In the genomic region with DNA sequence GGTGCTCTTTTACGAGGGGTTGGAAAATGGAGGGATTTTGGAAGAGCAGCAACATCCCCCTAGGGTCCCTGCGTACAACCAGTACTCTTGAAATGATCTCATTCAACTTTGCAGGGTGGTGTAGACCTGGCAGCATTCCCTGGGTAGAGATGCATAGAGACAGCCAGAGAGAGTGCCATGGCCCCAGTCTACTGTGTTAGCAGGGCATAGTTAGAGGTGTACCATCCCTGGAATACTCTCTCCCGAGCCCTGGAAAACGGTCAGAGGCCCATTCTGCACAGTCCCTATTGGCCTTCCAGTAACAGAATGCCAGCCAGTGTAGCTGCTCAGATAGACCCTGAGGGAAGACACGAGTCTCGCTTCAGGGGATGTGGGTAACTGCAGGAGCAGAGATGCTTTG, we compare ENCODE assay signal across 9 mouse cellular contexts. TPM values are rescaled to one million over a fixed set of nuclear protein-coding genes. Genes with fewer than 3 reads are reported as not detected.
A peak's percentile ranks its signal among the peaks of the same experiment; 100 is the strongest.
DNase-seq lines count a peak whose midpoint lies in the region; ATAC-seq and TF ChIP-seq lines count a peak whose summit lies in the region.
"Had no signal": no experiment of that assay in that cellular context is flagged by ENCODE, and none has a peak within 500 bp of the region (broad histone marks: within the 10 kb centered on the region; RNA-seq: fewer than 3 reads in every experiment).

No protein-coding gene starts in this region.

- no peak for ATAC-seq in heart, embryonic 15.5 days (replicated peaks; ENCODE audit: insufficient number of reproducible peaks, insufficient read depth, low FRiP score, low read depth)
- peak; percentile 38 for ATAC-seq in hindbrain, embryonic 13.5 days (ENCODE audit: low FRiP score)
- ATAC-seq in midbrain, embryonic 13.5 days = peak; percentile 66

- no peaks in the 10 kb centered on the region for H3K36me3 ChIP-seq in heart, embryonic 15.5 days
- no peaks in the 10 kb centered on the region for H3K36me3 ChIP-seq in hindbrain, embryonic 13.5 days
- no peaks in the 10 kb centered on the region for H3K36me3 ChIP-seq in midbrain, embryonic 13.5 days

- peak overlapping the region; percentile 95; the same call in 1 of the 2 replicates for H3K27ac ChIP-seq in heart, embryonic 15.5 days
- no peak overlapping the region; the same call in 1 of the 2 replicates for H3K27ac ChIP-seq in cortical plate, adult 2 months (ENCODE audit: insufficient read depth, low read length)
- H3K27ac ChIP-seq in hindbrain, embryonic 13.5 days = peak overlapping the region; percentile 77
- no peak overlapping the region for H3K27ac ChIP-seq in midbrain, embryonic 13.5 days

- H3K4me3 ChIP-seq in heart, embryonic 15.5 days = peak overlapping the region; percentile 92
- H3K4me3 ChIP-seq in cortical plate, adult 2 months (ENCODE audit: insufficient read depth, low read length) = peak overlapping the region; percentile 49
- H3K4me3 ChIP-seq in hindbrain, embryonic 13.5 days = peak overlapping the region; percentile 73
- H3K4me3 ChIP-seq in midbrain, embryonic 13.5 days (replicated peaks) = peak overlapping the region; percentile 72

- TF ChIP-seq POLR2A in cortical plate, adult 2 months (IDR thresholded peaks at IDR 0.05; ENCODE audit: extremely low read depth, insufficient read depth, low read length) = no peak

- WGBS in heart, embryonic 15.5 days = 47% methylated on average over 6 of the region's 6 CpGs
- WGBS in hindbrain, embryonic 13.5 days = 51% methylated on average over 6 of the region's 6 CpGs
- WGBS in midbrain, embryonic 13.5 days = 52% methylated on average over 6 of the region's 6 CpGs

- intact Hi-C loops in heart, postnatal 14 days (cut with DNase I) = no loop called here

- H3K9ac ChIP-seq in heart, embryonic 15.5 days = peak overlapping the region; percentile 83
- peak overlapping the region; percentile 82 for H3K9ac ChIP-seq in hindbrain, embryonic 13.5 days
- peak overlapping the region; percentile 82 for H3K9ac ChIP-seq in midbrain, embryonic 13.5 days (replicated peaks)

- DNase-seq in heart, postnatal 14 days = no peak
- no peak for DNase-seq in adrenal gland, postnatal 25 days
- no peak for DNase-seq in layer of hippocampus, postnatal 36 days
- no peak for DNase-seq in layer of hippocampus, adult 9-11 months

- H3K9me3 ChIP-seq in heart, embryonic 15.5 days (replicated peaks) = no peaks in the 10 kb centered on the region
- no peaks in the 10 kb centered on the region for H3K9me3 ChIP-seq in hindbrain, embryonic 13.5 days
- H3K9me3 ChIP-seq in midbrain, embryonic 13.5 days = no peaks in the 10 kb centered on the region

- peak overlapping the region; percentile 95 for H3K4me2 ChIP-seq in heart, embryonic 15.5 days
- peak overlapping the region; percentile 82 for H3K4me2 ChIP-seq in hindbrain, embryonic 13.5 days
- H3K4me2 ChIP-seq in midbrain, embryonic 13.5 days (replicated peaks) = peak overlapping the region; percentile 80

- no peak for TF ChIP-seq CTCF in cortical plate, adult 2 months (IDR thresholded peaks at IDR 0.05; ENCODE audit: extremely low read depth, insufficient read depth, low read length)

- H3K27me3 ChIP-seq in heart, embryonic 15.5 days = no peaks in the 10 kb centered on the region
- H3K27me3 ChIP-seq in hindbrain, embryonic 13.5 days = no peaks in the 10 kb centered on the region
- peaks cover 6% of the 10 kb centered on the region; the same call in 1 of the 2 replicates for H3K27me3 ChIP-seq in midbrain, embryonic 13.5 days

- H3K4me1 ChIP-seq in heart, embryonic 15.5 days (replicated peaks) = peaks cover 50% of the 10 kb centered on the region
- no peaks in the 10 kb centered on the region; the same call in 1 of the 2 replicates for H3K4me1 ChIP-seq in cortical plate, adult 2 months (ENCODE audit: control insufficient read depth, insufficient read depth, low read length)
- peaks cover 21% of the 10 kb centered on the region for H3K4me1 ChIP-seq in hindbrain, embryonic 13.5 days (replicated peaks)
- H3K4me1 ChIP-seq in midbrain, embryonic 13.5 days (replicated peaks) = peaks cover 20% of the 10 kb centered on the region

RNA-seq across cellular contexts. Expression of a gene that starts 1.3 kb away (rescaled TPM):
- polyA plus RNA-seq in heart, embryonic 15.5 days (2015; fragmentation: Nextera tagmentation; extraction: Ambion mirVana) = 22.5 and 23.1 TPM in 2 replicates
- total RNA-seq in heart, postnatal 14 days (2021) = 10 to 100 TPM; 21.8 to 22.1 TPM
- polyA plus RNA-seq in cortical plate, adult 2 months (2012; rRNA removed) = 89.2 and 108 TPM in 2 replicates
- polyA plus RNA-seq in hindbrain, embryonic 13.5 days (2015; fragmentation: Nextera tagmentation; extraction: Ambion mirVana) = 7.5 and 8.6 TPM in 2 replicates
- 6.3 and 7.0 TPM in 2 replicates for polyA plus RNA-seq in midbrain, embryonic 13.5 days (2015; fragmentation: Nextera tagmentation; extraction: Ambion mirVana)
- 3.9 and 7.1 TPM in 2 replicates for total RNA-seq in adrenal gland, postnatal 25 days (2021)
- total RNA-seq in layer of hippocampus, postnatal 36 days (2021) = 100 to 1,000 TPM; 107 to 123 TPM

RNA-seq across cellular contexts. Expression of a gene that starts 46.9 kb away (rescaled TPM):
- polyA plus RNA-seq in heart, embryonic 15.5 days (2015; fragmentation: Nextera tagmentation; extraction: Ambion mirVana) = 0.08 TPM in 1 of 2 replicates, not detected in the other
- total RNA-seq in heart, postnatal 14 days (2021) = not detected
- polyA plus RNA-seq in cortical plate, adult 2 months (2012; rRNA removed) = not detected in 2 replicates
- 0.13 and 0.30 TPM in 2 replicates for polyA plus RNA-seq in hindbrain, embryonic 13.5 days (2015; fragmentation: Nextera tagmentation; extraction: Ambion mirVana)
- polyA plus RNA-seq in midbrain, embryonic 13.5 days (2015; fragmentation: Nextera tagmentation; extraction: Ambion mirVana) = 0.12 and 0.16 TPM in 2 replicates
- not detected in 2 replicates for total RNA-seq in adrenal gland, postnatal 25 days (2021)
- total RNA-seq in layer of hippocampus, postnatal 36 days (2021) = not detected
- total RNA-seq: megakaryocyte progenitor cell, adult 5-6 weeks had no signal

Comparison
In these comparisons a context has a peak if more than half of its experiments do, and no peak if none do; other contexts are left out.
1. H3K27ac ChIP-seq: peak in heart, embryonic 15.5 days (single experiment) and hindbrain, embryonic 13.5 days (single experiment); none in cortical plate, adult 2 months (single experiment) and midbrain, embryonic 13.5 days (single experiment).
2. Peak in every context shown above with its lines, with median percentiles within 50 percentile points of each other: H3K4me2 ChIP-seq, H3K4me3 ChIP-seq and H3K9ac ChIP-seq.